Mouse (Mus musculus) embryonic fibroblast, embryonic 13.5 days (primary cell): Measurements from ENCODE around the gene Krt81.

ENCODE experiments used
- CTCF ChIP-seq: IDR thresholded peaks from 2 replicates; pipeline ENCODE4 v1.5.1; 2011; ENCODE audit warnings: mild to moderate bottlenecking, control low read depth, low read length, moderate library complexity, borderline replicate concordance; ENCODE audit not compliant: insufficient read depth
- POLR2A ChIP-seq: IDR thresholded peaks from 2 replicates; pipeline ENCODE4 v1.6.1; 2011; ENCODE audit warnings: low read depth, mild to moderate bottlenecking, control low read depth, low read length, moderate library complexity

GRCm38 (mm10) chr15:101491431-101491830, 27.9 kb upstream of the Krt81 start, which contains the start of gene Krt83:
- TF ChIP-seq CTCF (no peak), POLR2A (no peak)
